Mouse (Mus musculus) left cerebral cortex, postnatal 25 days (tissue): ENCODE data around the gene Actb. TPM values are rescaled to one million over a fixed set of nuclear protein-coding genes. Genes with fewer than 3 reads are reported as not detected.
A peak's percentile ranks its signal among the peaks of the same experiment; 100 is the strongest.
"Not testable (repeated sequence)": the region's sequence is repeated elsewhere in the genome, so short reads cannot be mapped to it uniquely, and the experiment has no call there.

Experiments
- DNase-seq, 2 experiments: peaks; one replicate each; pipeline ENCODE4 v3.0.0; 2022; ENCODE audit warnings: low spot score in 2 of 2, mixed read lengths in 1 of 2
- intact Hi-C: fragments of 180-260 bp; cut with DNase I; formaldehyde crosslinking; loops from one replicate; pipeline ENCODE4 v1.15.1; 2025
- total RNA-seq, 2 experiments: library from RNA; stranded (reverse); gene quantifications; 2 replicates each; pipeline ENCODE4 v1.2.3; 2021

Gene Actb
- total RNA-seq, 2 experiments from 2014 or later = 2,451 to 2,479 TPM

DNA sequence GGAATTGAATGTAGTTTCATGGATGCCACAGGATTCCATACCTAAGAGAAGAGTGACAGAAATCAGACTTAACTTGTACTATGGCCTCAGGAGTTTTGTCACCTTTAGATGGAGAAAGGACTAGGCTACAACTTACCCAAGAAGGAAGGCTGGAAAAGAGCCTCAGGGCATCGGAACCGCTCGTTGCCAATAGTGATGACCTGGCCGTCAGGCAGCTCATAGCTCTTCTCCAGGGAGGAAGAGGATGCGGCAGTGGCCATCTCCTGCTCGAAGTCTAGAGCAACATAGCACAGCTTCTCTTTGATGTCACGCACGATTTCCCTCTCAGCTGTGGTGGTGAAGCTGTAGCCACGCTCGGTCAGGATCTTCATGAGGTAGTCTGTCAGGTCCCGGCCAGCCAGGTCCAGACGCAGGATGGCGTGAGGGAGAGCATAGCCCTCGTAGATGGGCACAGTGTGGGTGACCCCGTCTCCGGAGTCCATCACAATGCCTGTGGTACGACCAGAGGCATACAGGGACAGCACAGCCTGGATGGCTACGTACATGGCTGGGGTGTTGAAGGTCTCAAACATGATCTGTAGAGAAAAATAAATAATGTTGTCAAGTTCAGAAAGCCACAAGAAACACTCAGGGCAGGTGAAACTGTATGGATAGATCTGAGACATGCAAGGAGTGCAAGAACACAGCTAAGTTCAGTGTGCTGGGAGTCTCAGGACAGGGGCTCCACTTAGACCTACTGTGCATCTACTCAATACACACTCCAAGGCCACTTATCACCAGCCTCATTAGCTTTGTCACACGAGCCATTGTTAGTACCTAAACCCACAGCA is 2.1 kb downstream of the Actb start:
- DNase-seq = peak; percentile 15 to 36
- intact Hi-C loops = loop anchor here (1.0 to 2.0 kb wide), 3 partner anchors 25 to 86 kb away; no protein-coding TSS in a partner anchor

DNA sequence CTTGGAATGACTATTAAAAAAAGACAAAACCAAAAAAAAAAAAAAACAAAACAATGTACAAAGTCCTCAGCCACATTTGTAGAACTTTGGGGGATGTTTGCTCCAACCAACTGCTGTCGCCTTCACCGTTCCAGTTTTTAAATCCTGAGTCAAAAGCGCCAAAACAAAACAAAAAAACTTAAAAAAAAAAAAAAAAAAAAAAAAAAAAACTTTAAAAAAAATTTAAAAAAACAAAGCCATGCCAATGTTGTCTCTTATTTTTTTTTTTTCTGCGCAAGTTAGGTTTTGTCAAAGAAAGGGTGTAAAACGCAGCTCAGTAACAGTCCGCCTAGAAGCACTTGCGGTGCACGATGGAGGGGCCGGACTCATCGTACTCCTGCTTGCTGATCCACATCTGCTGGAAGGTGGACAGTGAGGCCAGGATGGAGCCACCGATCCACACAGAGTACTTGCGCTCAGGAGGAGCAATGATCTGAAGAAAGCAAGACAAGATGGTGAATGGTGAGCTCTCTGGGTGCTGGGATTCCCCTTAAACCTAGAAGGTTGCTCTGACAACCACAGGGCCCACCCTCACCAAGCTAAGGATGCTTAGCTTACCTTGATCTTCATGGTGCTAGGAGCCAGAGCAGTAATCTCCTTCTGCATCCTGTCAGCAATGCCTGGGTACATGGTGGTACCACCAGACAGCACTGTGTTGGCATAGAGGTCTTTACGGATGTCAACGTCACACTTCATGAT is 2.9 kb downstream of the Actb start:
- intact Hi-C loops = loop anchor here (2.0 kb wide), 2 partner anchors 65 to 85 kb away; no protein-coding TSS in a partner anchor
- peak in 1 of 2 experiments; percentile 19 for DNase-seq

DNA sequence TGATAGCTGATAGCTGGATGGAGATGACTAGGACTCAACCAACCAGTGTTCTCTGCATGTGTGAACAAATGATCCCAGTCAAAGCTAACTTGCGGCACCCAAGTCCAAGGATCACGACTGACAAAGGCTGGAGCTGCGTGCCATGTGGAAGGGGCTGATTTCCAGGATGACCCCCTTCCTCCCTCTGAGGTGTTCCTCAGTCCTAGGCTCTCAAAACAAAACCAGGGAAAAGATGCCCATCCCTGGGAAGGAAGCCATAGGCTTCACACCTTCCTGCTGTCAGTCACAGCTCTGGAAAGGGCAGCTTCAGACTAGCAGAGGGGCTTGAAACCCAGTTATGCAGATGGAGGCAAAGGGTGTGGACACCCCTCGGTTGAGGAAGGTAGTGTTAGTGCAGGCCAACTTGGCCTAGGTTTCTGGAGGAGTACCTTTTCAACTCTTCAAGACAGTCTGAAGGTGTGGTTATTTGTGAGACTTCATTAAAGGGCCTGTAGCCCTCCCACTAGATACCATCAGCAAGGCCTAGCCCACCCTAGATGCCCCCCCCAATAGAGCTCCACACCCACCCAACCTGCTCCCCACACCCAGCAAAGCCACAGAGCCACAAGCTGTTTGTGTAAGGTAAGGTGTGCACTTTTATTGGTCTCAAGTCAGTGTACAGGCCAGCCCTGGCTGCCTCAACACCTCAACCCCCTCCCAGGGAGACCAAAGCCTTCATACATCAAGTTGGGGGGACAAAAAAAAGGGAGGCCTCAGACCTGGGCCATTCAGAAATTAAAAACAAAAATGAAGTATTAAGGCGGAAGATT is 3.8 kb downstream of the Actb start:
- intact Hi-C loops = no loop called here
- DNase-seq = no peak

DNA sequence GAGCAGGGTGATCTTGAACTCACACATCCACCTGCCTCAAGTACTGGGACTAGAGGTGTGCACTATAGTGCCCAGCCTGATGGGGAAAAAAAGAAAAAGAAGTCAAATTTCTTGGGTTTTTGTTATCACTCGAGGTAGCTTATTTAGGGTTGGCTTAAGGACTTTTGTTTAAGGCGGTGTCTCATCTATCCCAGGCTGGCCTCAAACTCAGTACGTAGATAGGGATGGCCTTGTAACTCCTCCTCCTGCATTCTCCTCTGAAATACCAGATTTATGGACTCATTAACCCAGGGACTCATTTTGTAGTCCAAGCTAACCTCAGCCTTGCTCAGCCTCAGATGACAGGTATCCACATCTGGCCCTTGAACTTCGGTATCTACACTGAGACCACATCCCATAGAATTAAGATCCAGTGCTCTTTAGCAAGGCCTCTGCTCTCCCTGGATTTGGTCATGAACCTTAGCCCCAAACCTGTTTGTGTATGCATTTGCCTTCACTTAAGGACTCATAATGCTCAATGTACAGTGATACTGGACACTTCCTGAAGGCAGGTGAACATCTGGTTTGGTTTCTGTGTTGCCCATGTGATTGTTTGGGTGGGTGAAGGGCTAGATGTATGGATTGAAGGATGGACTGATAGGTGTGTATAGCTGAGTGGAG is 4.6 kb downstream of the Actb start:
- intact Hi-C loops = no loop called here
- DNase-seq = no peak

DNA sequence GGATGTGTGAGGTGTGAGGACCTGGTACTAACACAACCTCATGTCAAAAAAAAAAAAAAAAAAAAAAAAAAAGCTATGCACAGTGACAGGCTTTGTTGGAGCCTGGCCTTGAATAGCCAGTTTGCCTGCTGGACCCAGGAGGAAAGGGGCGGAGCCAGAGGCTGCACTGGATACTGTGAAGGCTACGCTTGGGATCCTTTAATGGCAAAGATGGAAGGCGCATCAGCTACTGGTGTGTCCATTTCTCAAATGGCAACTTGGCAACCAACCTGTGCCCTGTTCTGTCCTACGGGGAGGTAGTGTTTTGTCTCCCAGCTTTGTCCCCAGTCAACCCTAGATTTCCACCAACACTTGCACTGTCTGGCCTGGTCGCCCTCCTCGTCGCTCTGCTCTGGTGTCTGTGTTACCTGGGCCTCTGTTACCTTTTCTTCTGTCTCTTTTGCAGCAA is 5.2 kb downstream of the Actb start:
- intact Hi-C loops = no loop called here
- DNase-seq = no peak

DNA sequence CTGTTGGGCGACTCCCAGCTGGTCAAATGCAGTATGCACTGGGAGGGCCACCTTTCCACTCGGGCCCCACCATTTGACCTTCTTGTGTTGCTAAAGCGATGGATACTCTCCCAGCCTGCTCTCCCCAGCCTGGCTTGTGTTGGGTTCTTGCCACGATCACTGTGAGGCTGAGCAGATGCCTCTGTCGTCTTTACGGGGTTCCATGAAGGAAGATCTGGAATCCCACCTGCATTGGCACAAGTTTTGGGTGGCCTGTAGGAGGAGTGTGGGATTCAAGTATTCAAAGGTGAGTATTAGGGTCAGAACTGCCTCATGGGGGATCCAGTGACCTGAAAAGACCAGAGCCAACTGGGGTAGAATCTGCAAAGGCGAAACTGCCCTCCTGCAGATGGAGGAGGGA is 5.9 kb downstream of the Actb start:
- no peak for DNase-seq
- intact Hi-C loops = no loop called here

DNA sequence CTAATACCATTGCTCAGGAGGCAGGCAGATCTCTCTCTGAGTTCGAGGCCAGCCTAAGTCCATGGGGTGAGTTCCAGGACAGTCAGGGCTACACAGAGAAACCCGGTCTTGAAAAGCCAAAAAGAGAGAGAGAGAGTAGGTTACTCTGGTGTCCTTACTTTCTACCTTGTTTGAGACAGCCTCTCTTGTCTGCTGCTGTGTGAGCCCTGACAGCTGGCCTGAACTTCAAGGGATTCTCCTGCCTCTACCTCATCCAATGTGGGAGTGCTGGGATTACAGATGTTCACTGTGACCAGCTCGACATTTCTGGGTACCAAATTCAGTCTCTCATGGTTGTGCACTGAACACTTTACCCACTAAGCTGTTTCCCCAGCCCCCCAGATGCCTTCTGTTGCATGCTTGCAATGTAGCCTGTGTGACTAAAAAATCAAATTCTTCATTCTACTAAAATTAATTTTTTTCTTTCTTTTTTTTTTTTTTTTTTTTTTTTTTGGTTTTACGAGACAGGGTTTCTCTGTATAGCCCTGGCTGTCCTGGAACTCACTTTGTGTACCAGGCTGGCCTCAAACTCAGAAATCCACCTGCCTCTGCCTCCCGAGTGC is 6.5 kb downstream of the Actb start:
- DNase-seq = no peak
- intact Hi-C loops = loop anchor here (1.0 to 5.0 kb wide), 3 partner anchors 19 to 63 kb away; no protein-coding TSS in a partner anchor

DNA sequence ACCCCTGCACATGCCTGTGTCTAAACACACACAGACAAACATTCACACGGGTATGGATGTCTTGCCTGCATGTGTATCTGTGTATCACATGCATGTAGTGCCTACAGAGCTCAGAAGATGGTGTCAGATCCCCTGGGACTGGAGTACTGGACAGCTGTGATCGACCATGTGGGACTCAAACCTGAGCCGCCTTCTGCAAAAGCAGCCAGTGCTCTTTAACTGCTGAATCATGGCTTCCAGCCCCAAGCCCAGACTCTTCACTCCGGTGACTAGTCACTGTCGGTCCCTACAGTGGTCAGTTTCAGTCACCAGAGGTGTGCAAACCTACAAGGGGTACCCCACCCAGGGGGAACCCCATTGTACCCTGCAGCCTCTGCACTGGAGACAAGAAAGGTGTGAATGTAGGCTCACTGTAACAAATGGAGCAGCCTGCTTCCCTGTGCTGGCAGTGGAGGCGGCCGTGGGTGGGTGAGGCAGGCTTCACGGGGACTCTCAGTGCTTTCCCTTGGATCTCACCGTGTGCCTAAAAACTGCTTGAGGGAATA is 7.4 kb downstream of the Actb start:
- intact Hi-C loops = loop anchor here (1.0 to 5.0 kb wide), 3 partner anchors 18 to 64 kb away; no protein-coding TSS in a partner anchor
- DNase-seq = peak; percentile 78 to 94

DNA sequence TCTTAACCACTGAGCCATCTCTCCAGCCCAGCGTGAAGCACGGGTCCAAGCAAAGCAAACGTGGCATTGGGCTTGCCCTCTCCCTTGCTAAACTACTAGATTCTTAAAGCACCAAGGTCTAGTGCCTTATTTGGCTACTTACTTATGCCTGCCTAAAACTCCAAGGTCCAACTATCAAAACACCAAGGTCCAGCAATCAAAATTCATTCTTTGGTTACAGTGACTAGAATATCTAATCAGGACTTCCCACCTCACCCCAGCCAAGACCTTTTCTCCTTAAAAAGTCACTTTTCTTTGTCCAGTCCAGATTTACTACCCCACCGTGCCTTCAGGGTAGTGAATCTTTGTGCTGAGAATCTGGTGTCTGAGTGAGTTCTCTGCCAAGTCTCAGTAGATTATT is 8.2 kb downstream of the Actb start:
- intact Hi-C loops = loop anchor here (2.0 to 5.0 kb wide), 2 partner anchors 18 to 34 kb away; no protein-coding TSS in a partner anchor
- DNase-seq = no peak

DNA sequence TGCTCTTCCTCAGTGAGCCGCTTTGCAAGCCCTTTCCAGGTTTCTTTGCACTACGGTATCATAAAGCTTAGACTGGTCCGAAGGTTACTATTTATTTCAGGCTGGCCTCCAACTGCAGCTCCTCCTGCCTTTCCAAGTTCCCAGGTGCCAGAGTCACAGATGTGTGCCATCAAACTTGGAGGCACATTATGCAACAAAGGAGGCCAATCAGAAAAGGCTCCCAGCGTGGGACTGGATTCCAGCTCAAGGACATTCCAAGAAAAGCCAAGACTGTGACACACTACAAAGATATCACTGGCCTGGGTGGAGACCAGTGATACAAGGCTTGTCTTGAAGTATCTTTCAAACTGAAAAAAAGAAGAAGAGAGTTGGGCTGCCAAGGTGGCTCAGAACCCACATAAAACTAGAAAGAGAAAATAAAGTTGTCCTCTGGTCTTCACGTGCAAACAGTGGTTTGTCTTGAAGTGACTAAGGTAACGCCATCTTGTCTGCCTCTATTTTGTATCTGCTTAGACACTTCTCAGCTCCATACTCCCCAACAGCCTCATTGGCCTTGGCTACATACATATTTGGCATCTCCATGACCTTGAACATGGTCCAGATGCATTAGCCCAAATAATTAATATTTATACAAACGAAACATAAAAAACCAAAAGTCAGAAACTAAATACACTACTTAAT is 8.8 kb downstream of the Actb start:
- DNase-seq = no peak
- intact Hi-C loops = loop anchor here (2.0 to 5.0 kb wide), 2 partner anchors 17 to 35 kb away; no protein-coding TSS in a partner anchor

DNA sequence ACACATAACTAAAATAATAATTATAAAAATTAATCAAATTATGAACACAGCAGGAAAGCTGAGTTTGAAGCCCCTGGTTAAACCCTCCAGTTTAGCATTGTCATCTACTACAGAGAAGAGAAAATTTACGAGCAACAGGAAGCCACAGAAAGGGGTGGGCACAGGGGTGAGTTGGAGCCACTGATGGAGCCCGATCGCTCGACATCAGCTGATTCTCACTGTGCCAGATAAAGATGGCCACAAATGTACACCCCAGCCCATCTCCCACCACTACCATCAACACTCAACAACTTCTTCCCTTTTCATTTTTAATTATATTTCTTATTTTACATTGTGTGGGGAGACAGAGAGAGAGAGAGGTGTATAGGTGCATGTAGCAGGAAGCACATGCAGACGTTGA is 9.8 kb downstream of the Actb start:
- intact Hi-C loops = loop anchor here (5.0 kb wide), 1 partner anchor 36 kb away; no protein-coding TSS in a partner anchor
- no peak for DNase-seq

DNA sequence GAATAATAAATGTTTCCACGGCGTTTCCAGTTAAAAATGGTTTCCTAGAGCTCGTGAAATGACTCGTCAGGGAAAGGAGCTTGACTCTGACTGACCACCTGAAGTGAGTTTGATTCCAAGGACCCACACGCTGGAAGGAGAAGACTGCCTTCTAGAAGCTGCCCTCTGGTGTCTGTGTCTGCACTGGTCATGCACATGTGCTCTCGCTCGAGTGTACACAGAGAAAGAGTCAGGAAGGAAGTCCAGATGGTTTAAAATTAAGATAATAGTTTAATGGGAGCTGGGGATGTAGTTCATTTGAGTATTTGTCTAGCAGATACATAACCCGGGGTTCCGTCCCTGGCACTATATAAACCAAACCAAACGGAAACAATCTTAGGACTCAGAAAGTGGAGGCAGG is 10.4 kb downstream of the Actb start:
- no peak for DNase-seq
- intact Hi-C loops = loop anchor here (5.0 kb wide), 1 partner anchor 36 kb away; no protein-coding TSS in a partner anchor

DNA sequence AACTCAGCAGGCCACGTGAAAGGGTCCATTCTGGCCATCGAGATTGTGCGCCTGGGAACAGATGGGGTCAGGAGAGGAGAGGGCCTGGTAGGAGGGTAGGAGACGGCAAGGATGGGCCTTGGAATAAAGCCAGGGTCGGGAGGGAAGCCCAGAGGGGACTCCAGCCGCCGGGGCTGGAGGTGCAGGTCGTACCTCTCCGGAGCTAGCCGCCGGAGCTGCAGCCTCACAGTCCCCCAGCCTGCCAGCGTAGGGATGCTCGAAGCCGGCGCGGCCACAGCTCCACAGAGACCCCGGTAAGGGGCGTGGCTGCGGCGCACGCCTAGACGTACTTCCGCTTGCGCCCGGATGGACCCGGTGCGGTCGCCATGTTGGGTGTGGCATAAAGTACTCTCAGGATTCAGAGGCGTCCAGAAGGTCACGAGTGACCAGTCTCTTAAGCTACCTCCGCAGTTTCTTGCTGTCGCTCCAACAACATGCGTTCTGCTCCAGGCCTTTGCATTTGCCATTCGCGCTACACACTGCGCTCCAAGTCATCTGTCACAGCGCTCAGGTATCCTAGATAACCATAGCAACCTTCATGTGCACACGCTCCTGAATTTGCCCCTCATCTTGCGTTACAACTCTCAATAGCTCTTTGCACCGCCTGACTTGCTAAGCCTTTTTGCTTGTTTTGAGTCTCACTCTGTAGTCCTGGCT is 11.5 kb downstream of the Actb start, which contains the start of gene Fbxl18:
TSS of gene Fbxl18 (minus strand) at position 504 of the 696 bp plus-strand sequence.
- intact Hi-C loops = loop anchor here (5.0 kb wide), 2 partner anchors 37 to 142 kb away; no protein-coding TSS in a partner anchor
- DNase-seq = peak; percentile 88 to 93

DNA sequence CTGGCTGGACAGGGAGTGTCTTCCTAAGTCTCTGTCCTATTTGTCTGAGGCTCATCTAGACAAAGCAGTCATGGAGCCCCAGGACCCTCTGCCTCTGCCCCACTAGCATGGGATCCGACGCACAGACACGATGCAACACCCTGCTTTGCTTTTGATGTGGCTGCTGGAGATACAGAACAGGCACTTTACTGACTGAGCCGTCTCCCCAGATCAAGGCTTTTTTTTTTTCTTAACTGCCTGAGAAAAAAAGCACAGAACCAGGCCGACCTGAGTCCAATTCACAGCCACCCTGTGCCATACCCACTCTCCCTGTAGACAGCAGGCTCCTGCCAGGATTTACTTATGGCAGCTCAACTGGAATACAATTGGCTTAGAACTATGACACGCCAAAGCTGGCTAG is 15.2 kb downstream of the Actb start:
- DNase-seq = no peak
- intact Hi-C loops = loop anchor here (5.0 kb wide), 1 partner anchor 146 kb away; no protein-coding TSS in a partner anchor

DNA sequence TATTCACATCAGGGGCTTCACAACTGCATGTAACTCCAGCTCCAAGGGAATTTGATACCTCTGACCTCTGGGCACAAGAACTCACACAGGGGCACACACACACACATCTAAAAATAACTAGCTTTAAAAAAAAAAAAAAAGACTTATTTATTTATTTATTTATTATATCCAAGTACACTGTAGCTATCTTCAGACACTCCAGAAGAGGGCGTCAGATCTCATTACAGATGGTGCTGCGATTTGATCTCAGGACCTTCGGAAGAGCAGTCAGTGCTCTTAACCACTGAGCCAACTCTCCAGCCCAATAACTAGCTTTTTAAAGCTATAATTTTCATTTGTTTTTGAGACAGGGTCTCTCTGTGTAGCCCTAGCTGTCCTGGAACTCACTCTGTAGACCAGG is 19.0 kb downstream of the Actb start:
- intact Hi-C loops, DNase-seq: not testable (repeated sequence)

DNA sequence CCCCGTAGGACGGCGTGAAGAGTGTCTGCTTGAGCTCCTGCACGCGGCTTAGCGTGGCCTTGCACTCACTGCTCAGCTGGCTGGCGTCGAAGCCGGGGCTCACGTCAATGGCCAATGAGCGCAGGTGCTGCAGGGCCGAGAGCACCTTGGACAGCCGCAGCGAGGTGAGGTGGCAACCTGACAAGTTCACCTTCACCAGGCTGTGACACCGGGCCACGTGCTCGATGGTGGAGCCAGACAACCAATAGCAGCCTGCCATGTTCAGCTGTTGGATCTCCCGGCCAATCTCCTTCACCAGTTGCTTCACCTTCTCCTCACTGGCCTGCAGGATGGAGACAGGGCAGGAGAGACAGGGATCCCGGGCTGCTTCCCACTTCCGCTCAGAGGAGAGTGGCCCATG is 19.8 kb downstream of the Actb start:
- intact Hi-C loops = no loop called here
- DNase-seq = no peak

DNA sequence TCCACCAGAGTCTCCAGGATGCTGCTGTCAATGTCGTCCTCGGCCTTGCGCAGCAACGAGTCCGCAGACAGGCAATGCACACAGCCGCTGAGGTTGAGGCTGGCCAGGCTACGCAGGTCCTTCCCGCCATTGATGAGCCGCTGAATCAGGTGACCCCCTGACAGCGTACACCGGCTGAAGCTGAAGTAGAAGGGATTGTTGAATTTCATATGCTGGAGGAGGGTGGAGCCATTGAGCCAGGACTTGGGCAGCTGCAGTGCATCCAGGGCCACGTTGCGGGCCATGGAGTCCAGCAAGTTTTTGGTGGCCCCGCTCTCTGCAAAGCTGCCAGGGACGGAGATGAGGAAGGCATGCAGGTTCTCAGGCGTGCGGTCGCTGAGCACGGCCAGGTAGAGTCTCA is 20.4 kb downstream of the Actb start:
- intact Hi-C loops = no loop called here
- DNase-seq = no peak
